Mouse (Mus musculus) left cerebral cortex, adult 9 months (tissue): ENCODE measurements around the gene Gm21983.

ENCODE experiments used
- DNase-seq, 2 experiments: peaks; one replicate each; pipeline ENCODE4 v3.0.0; 2022; ENCODE audit warnings: low spot score in 2 of 2

The Gm21983 gene

DNA sequence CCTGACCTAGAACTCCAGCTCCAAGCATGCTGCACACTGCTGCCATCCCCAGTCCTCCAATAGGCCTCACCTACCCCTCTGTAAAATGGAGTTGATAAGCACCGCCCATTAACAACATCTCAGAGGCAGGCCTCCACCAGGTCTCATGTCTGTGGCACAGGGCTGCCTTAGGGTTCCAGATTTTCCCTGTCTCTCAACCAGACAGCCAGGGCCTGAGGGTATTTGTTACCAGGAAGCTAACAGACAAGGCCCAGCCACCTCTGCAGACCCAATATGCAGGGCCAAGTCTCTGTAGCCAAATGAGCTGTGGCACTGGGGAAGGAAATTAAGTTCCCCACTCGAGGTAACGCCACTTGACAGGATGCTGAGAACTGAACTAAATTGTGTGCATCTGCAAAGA is 20.0 kb downstream of the Gm21983 start:
- no peak for DNase-seq

DNA sequence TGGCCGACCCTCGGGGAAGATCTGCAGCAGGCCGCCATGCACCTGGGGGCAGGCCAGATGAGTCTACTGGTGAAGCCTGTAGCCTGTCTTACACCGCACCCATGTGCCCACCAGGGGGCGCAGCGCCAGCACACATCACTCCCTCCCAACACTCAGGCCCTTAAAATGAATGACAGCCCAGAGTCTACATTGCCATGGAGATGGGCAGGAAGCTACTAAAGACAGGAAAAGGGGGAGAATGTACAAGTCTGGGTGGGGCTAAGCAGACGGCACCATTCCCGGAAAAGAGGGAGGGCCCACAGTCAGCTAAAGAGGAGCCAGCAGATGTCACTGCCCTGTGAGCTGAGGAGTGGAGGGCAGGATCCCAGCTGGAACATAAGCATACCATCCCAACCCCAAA is 21.0 kb downstream of the Gm21983 start:
- peak; percentile 80 to 88 for DNase-seq

DNA sequence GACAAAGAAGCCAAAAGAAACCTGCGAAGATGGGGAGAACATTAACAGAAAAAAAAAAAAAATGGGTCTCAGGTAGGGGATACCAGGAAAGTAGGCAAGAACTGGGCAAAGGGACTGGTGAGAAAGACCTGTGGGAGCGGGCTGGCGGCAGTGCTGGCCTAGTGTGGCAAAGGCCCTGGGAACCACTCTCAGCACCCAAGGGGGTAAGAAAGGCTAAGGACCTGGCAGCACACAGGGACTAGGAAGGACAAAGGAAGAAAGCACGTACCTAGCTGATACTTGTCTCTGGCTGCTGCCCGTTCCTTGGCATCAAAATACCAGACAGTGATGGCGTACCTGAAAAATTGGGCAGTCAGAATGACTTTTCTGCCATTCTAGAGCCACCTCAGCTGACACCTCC is 21.6 kb downstream of the Gm21983 start:
- DNase-seq, result no peak

- no peak for DNase-seq
These were observed 22.7 kb downstream of the Gm21983 start for GRCm38 (mm10) chr7:27158171-27158570.

DNA sequence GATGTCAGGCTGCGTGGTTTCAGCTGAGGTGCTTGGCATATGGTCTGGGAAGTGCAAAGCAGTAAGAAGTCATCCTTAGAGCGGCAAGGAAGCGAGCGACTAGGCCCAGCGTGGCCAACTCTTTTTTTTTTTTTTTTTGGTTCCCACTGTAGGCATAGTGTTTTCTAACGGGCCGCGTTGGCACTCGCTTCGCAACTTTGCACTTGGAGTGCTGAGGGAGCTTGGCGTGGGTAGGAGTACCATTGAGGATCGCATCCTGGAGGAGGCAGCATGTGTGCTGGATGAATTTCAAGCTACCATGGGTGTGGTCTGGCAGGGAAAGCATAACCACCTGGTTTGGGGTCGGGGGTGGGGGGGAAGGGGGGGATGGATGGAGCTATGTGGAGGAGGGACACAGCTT is 24.9 kb downstream of the Gm21983 start:
- peak in 1 of 2 experiments; percentile 75 for DNase-seq

GRCm38 (mm10) chr7:27153205-27153764 is 27.6 kb downstream of the Gm21983 start, which contains the start of gene Cyp2t4:
Gene Cyp2t4, plus strand, starts transcription at chr7:27153714.
- DNase-seq, result no peak

DNA sequence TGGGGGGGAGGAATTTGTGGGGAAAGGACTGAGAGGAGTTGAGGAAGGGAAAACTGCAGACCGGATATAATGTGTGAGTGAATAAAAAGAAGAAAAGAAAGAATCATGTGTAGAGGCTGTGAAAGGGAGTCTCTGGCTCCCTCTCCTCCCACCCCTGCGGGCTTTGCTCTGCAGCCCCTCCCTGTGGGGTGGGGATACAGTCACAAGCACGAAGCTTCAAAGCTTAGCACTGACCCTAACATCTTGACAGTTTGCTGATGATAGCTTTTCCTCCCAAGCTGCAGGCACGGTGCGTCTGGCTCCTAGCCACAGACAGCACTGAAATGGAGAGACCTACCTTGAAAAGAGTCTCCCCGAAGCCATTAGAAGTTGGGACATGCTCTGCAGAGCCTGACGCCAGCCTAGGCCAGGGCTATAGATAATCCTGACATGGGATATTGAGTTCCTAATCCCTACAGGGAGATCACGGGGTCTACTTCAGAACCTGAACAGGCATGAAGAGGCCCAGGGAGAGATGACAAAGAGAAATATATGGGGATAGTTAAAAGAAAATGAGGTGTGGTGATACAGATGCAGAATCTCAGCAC is 44.4 kb downstream of the Gm21983 start:
- DNase-seq, result no peak

DNA sequence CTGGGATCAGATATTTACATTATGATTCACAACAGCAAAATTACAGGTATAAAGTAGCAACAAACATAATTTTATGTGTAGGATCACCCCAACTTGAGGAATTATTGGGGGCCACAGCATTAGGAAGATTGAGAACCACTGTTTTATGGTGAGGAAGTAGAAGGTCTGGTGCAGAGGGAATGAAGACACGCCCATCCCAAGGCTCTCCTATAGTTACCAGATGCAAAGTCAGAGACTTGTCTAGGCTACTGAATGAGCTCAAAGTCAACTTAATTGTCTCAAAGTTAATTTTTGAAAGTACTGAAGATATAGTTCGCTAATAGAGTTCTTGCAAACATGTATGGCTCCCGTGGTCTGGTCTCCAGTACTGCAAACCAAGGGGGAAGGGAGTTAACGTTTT is 47.1 kb downstream of the Gm21983 start:
- DNase-seq, result no peak

- DNase-seq, result no peak
These were observed 47.7 kb downstream of the Gm21983 start for GRCm38 (mm10) chr7:27133156-27133555.

DNA sequence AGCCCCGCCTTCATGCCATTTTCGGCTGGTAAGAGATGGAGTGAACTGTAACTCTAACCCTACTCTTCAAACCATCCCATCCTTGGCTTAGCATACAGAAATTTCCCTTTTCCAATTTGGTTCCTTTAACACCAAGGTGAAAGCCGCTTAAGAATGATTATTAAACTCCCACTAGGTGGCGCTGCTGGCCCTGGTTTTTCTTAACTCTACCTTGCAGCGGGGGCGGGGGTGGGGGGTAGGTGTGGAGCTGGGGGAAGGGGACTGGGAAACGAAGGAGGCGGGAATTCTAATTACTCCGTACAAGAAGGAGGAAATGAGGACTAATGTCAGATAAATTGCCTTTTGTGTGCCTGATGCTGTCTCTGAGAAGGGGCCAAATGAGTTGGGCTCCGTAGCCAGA is 48.3 kb downstream of the Gm21983 start:
- DNase-seq, result peak in 1 of 2 experiments; percentile 44

GRCm38 (mm10) chr7:27131387-27131786 is 49.5 kb downstream of the Gm21983 start:
- DNase-seq, result no peak

DNA sequence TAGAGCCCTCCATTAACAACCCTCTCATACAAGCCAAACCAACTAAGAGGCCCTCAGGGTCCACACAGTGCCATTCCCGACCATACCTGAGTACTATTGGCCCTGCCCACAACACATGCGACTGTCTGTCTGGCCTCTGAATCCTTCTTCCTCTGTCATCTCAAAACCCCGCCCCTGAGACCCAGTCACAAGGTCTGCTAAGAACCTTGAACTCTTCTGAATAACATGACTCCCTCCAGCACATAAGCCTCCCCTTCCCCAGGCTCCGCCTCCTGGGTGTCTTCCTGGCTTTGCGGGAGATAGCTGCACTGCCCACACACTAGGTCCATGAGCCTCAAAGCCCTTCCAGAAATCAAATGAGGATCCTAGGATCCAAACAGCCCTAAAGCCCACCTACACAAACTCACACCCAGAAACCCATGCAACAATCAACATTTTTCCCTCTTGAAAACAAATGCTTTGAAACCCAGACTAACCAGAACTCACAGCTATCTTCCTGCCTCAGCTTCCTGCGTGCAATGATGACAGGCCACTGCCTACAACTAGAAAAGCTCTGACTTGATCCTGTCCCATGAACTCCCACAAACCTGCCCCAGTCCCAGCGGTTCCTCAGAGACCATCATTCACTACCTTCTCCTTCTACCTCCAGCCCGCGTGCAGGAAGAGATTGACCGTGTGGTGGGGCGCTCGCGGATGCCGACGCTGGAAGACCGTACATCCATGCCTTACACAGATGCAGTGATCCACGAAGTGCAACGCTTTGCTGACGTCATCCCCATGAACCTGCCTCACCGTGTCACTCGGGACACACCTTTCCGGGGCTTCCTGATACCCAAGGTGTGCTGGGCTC is 50.1 kb downstream of the Gm21983 start:
- no peak for DNase-seq

DNA sequence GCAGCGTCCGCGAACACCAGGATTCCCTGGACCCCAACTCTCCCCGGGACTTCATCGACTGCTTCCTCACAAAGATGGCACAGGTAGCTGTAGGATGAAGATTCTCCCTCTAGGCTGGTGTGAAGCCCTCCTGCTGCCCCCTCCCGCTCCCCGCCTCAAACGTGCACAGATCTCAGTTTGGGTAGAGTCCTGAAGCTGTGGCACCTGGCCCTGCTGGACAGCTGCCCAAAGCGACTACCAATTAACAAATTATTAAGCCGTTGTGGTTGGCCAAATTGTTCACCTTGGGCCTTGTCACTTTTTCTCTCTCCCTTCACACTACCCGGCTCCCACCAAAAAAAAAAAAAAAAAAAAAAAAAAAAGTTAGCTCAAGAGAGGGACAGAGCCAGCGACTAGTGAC is 51.1 kb downstream of the Gm21983 start:
- DNase-seq, result no peak

DNA sequence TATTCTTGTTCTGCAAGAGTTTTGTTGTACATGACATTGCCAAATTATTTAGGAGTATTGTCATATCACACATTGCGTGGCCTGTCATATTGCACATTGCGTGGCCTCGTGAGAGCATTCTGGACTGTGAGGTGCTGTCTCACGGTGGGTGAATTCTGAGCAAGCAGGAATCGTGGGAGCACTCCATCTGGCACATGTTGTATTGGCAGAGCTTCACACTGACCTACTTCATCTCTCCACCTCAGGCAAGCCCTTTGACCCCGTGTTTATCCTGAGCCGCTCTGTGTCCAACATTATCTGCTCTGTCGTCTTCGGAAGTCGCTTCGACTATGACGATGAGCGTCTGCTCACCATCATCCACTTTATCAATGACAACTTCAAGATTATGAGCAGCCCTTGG is 51.9 kb downstream of the Gm21983 start:
- DNase-seq, result no peak

- peak in 1 of 2 experiments; percentile 57 for DNase-seq
These were observed 52.7 kb downstream of the Gm21983 start for GRCm38 (mm10) chr7:27128162-27128561.

DNA sequence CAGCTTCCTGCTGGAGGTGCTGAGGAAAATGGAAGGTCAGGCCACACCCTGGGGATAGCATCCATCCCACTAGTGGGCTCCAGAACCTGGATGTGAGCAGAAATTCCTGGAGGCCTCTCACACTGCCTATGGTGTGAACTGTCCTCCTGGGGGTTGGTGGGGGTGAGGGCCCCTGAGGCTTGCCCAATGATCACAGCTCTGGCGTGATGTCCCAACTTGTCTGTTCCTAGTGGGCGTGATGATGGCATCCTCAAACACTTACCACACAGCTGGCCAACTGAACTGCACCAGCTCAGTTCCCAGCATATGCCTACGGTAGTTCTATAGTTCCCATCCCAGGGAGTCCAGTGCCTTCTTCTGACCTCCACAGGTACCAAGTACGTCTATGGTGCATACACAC is 55.9 kb downstream of the Gm21983 start:
- DNase-seq, result no peak

DNA sequence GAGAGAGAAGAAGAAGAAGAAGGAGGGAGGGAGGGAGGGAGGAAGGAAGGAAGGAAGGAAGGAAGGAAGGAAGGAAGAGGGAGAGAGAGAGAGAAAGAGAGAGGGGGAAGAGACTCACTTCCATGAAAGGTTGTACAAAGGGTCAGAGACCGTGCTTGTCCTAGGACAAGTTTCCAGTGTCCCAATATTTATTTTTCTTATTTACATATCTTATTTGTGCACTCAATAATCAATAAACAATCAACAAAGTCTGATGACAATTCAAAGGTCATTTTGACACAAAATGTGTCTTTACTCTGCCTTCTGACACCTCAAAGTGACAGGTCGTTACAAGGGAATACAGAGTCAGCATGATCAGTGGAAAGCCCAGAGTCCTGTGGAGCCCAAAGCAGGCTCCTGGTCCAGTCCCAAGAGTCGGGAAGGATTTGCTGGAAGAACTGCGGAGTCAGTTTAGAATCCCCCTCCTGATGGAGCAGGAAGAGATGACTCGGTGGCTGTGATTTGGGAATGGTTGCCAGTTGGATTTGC is 56.5 kb downstream of the Gm21983 start:
- DNase-seq, result no peak

DNA sequence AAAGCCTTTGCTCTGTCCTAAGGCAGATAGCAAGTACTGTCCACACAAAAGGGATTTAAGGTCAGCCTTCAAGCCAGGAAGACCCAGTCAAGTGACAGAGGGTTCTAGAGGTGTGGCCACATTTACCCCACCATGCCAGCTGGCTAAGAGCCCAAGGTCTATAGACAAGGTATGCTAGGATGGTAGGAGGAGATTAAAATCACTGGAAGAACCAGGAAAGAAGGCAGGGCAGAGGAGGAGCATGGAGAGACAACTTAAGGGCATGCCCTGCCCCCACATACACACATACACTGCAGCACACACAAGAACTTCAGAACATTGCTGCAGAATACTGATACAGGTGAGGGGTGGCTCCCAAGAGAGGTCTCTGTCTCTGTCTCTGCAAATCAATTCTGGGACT is 61.2 kb downstream of the Gm21983 start, which contains the start of gene Cyp2f2:
Gene Cyp2f2, plus strand, starts transcription at position 234 of the 400 bp plus-strand sequence.
- no peak for DNase-seq
